Mouse (Mus musculus) ES-Bruce4 (cell line): Measurements from ENCODE around the gene Foxd4. TPM values are rescaled to one million over a fixed set of nuclear protein-coding genes. Genes with fewer than 3 reads are reported as not detected.

Source experiments
- H3K27ac ChIP-seq: 2 replicates; pipeline ENCODE4 v1.5.1; 2012; ENCODE audit warnings: low read length, inconsistent platforms; ENCODE audit not compliant: insufficient read depth
- H3K27me3 ChIP-seq: 2 replicates; pipeline ENCODE4 v1.6.1; 2012; ENCODE audit warnings: mild to moderate bottlenecking, low read length, inconsistent platforms; ENCODE audit not compliant: control insufficient read depth, poor library complexity, insufficient read depth, severe bottlenecking
- H3K36me3 ChIP-seq: 2 replicates; pipeline ENCODE4 v1.6.1; 2012; ENCODE audit warnings: inconsistent platforms, mild to moderate bottlenecking, low read length, moderate library complexity; ENCODE audit not compliant: control insufficient read depth, poor library complexity, insufficient read depth, severe bottlenecking
- H3K4me1 ChIP-seq: one replicate; pipeline ENCODE4 v1.8.1; 2011; ENCODE audit warnings: low read length; ENCODE audit not compliant: control insufficient read depth, insufficient read depth
- H3K4me3 ChIP-seq: 2 replicates; pipeline ENCODE4 v1.5.1; 2011; ENCODE audit warnings: low read depth, mild to moderate bottlenecking, low read length
- H3K9ac ChIP-seq: 2 replicates; pipeline ENCODE4 v1.6.1; 2012; ENCODE audit warnings: low read depth, mild to moderate bottlenecking, inconsistent platforms; ENCODE audit not compliant: poor library complexity, severe bottlenecking
- H3K9me3 ChIP-seq: replicated peaks from 2 replicates; pipeline ENCODE4 v1.6.1; 2012; ENCODE audit warnings: mild to moderate bottlenecking, low read length, inconsistent platforms; ENCODE audit not compliant: control insufficient read depth, poor library complexity, insufficient read depth, severe bottlenecking
- CTCF ChIP-seq: IDR thresholded peaks from one replicate; pipeline ENCODE4 v1.8.1; 2011; ENCODE audit warnings: low read depth, low read length
- EP300 ChIP-seq: IDR thresholded peaks from 2 replicates; pipeline ENCODE4 v1.6.1; 2011; ENCODE audit warnings: low read depth, low read length; ENCODE audit not compliant: insufficient read depth
- POLR2A ChIP-seq: IDR thresholded peaks from one replicate; pipeline ENCODE4 v1.8.1; 2011; ENCODE audit warnings: low read length; ENCODE audit not compliant: insufficient read depth
- polyA plus RNA-seq: library from polyadenylated mRNA; stranded (reverse); fragments of >200 nt; gene quantifications from 2 replicates; pipeline ENCODE4 v1.2.4, GENCODE M21; 2011; ENCODE audit warnings: low read depth; ENCODE audit not compliant: missing spikeins, insufficient read depth, insufficient read length

The Foxd4 gene
- polyA plus RNA-seq, 1 experiment = not detected

DNA sequence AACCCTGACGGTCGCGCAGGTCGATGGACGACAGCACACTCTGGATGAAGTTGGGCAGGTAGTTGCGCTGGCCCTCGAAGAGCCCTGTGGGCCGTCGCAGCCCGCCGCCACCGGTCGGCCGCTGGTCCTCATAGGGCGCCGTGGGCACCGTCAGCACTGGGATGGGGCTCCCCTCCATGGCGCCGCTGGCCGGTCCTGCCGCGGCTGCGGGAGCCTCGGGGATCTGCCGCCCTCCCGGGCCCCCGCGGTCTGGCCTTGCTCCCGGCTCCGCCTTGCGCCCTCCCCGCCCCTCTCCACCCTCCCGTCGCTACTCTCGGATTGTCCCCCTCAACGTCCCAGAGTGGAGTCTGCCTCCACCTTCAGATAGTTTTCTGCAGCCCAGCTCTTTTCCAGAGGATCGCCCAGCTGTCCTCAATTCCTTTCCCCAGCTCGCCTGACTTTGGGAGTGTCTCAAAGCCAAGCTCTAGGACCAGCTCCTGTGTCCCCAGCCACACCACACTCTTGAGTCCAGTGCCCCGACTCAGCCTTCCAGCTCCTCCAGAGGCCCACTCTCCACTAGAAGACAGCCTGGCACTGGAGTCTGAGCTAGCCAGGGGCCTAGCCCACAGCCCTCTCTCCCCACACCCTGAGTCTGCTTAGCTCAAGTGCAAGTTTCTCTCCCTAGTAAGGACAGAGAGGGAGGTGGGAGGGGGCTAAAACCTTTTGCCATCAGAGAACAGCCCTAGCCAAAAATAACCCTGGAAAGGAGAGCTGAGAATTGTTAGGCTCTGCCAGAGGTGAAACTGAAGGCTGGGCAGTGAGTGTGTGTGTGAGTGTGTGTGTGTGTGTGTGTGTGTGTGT is 39.2 kb downstream of the Foxd4 start, which contains the start of gene Pgm5:
TSS of gene Pgm5 (minus strand) at position 244 of the 840 bp plus-strand sequence.
- no peaks in the 10 kb centered on the region for H3K4me1 ChIP-seq
- peak within 1 kb of the TSS; percentile 16; the same call in 1 of the 2 replicates for H3K9ac ChIP-seq
- peak within 1 kb of the TSS; percentile 55 for H3K4me3 ChIP-seq
- TF ChIP-seq CTCF = no peak
- no peak for TF ChIP-seq POLR2A
- no peak for TF ChIP-seq EP300
- no peak within 1 kb of the TSS for H3K27ac ChIP-seq
- no peaks in the 10 kb centered on the region for H3K36me3 ChIP-seq
- H3K27me3 ChIP-seq = peaks cover 10% of the 10 kb centered on the region; the same call in 1 of the 2 replicates
- H3K9me3 ChIP-seq = no peaks in the 10 kb centered on the region

DNA sequence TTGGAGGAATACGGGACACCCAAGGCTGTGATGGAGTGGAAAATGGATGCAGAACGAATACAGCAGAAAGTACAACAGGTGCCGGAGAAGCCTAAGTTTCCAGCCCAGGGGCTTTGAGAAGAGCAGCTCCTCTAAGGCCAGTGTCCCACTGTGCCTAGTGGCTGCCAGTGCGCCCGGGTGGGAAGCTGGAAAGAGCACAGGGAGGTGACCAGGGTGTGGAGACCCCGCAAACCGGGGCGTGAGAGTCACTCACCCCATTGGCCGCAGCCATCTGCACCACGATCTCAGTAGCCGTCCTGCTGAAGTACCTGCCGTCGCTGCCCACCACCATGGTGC is 39.8 kb downstream of the Foxd4 start:
- Histone ChIP-seq H3K9me3 (no peaks in the 10 kb centered on the region), H3K27me3 (peaks cover 10% of the 10 kb centered on the region; the same call in 1 of the 2 replicates), H3K9ac (peak overlapping the region; percentile 16; the same call in 1 of the 2 replicates), H3K27ac (no peak overlapping the region), H3K36me3 (no peaks in the 10 kb centered on the region), H3K4me1 (no peaks in the 10 kb centered on the region), H3K4me3 (peak overlapping the region; percentile 55)
- no peak for TF ChIP-seq EP300
- no peak for TF ChIP-seq POLR2A
- no peak for TF ChIP-seq CTCF

DNA sequence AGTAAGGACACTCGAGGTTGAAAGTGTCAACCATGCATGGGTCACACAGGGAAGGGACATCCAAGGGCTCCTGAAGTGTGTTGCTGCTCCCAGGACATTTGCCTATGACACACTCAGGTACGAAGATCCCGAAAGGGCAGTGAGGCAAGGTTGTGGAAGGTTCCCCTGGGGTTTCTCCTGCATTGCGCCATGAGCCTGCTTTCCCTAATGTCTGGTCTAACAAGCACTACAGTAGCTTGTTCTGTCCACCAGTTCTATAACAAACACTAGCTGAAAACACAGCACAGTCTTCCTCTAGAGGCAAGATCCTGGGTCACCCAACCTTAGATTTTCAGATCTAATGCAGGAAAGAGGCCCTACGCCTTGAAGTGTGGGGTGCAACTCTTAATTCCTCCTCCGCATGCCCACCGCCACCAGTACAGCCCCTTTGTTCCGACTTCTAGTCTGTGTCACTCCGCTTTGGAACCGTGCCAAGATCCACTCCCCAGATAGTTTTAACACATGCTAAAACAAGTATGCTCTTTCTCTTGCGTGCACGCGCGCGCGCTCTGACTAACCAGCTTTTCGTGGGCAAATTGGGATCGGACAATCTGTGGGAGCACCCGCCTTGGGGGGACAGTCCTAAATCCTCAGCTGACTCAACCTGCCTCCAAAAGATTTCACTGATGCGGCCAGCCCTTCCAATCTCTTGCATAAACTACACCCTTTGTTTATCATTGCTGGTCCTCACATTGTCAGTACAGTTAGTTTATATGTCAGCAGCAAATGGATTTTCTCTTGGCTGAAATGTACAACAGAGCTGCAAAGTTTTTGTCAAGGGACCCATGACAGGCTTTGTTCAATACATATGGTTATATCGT is 49.3 kb downstream of the Foxd4 start:
- Histone ChIP-seq H3K4me1 (no peaks in the 10 kb centered on the region), H3K27me3 (no peaks in the 10 kb centered on the region), H3K9me3 (no peaks in the 10 kb centered on the region), H3K9ac (no peak overlapping the region), H3K27ac (no peak overlapping the region), H3K4me3 (no peak overlapping the region), H3K36me3 (no peaks in the 10 kb centered on the region)
- TF ChIP-seq POLR2A = no peak
- no peak for TF ChIP-seq CTCF

Other genes starting within 250 kb of the Foxd4 start
- not detected in 2 replicates for gene Tmem252, start 227.2 kb downstream of the Foxd4 start, polyA plus RNA-seq
- 0.18 and 0.59 TPM in 2 replicates for gene Pgm5, start 39.3 kb downstream of the Foxd4 start, polyA plus RNA-seq
- 200 and 230 TPM in 2 replicates for gene Gm10053, start 25.5 kb downstream of the Foxd4 start, polyA plus RNA-seq
- gene Cbwd1, start 60.4 kb upstream of the Foxd4 start, polyA plus RNA-seq = 42.4 and 45.4 TPM in 2 replicates
- 0.57 and 2.6 TPM in 2 replicates for gene Dock8, start 98.3 kb upstream of the Foxd4 start, polyA plus RNA-seq